Mouse (Mus musculus) olfactory bulb, adult 2 months (tissue): ENCODE data around the gene Fbln2. TPM values are rescaled to one million over a fixed set of nuclear protein-coding genes. Genes with fewer than 3 reads are reported as not detected.
A peak's percentile ranks its signal among the peaks of the same experiment; 100 is the strongest.

Experiments
- H3K27ac ChIP-seq: fragments of 200-500 bp; 2 replicates; pipeline ENCODE4 v1.5.1; 2012; ENCODE audit warnings: low read depth, low read length; ENCODE audit not compliant: insufficient read depth
- H3K4me1 ChIP-seq: fragments of 200-500 bp; 2 replicates; pipeline ENCODE4 v1.6.1; 2012; ENCODE audit warnings: low read length; ENCODE audit not compliant: control insufficient read depth, insufficient read depth
- H3K4me3 ChIP-seq: fragments of 200-500 bp; 2 replicates; pipeline ENCODE4 v1.5.1; 2012; ENCODE audit warnings: mild to moderate bottlenecking, low read depth, low read length, moderate library complexity; ENCODE audit not compliant: insufficient read depth
- CTCF ChIP-seq: fragments of 200-500 bp; IDR thresholded peaks from 2 replicates; pipeline ENCODE4 v1.5.1; 2012; ENCODE audit warnings: low read depth, mild to moderate bottlenecking, low read length, moderate library complexity; ENCODE audit not compliant: insufficient read depth
- POLR2A ChIP-seq: fragments of 200-500 bp; IDR thresholded peaks from 2 replicates; pipeline ENCODE4 v1.6.1; 2012; ENCODE audit warnings: mild to moderate bottlenecking, low read depth, low read length, moderate library complexity; ENCODE audit not compliant: insufficient read depth
- WGBS: fragments of 180-500 bp; shearing (Covaris S2); methylation state at CpG from one replicate; pipeline ENCODE4 v1.1.7; 2018; 5-methylcytosine and 5-hydroxymethylcytosine counted together
- polyA plus RNA-seq: library from polyadenylated mRNA; stranded (reverse); fragments of >200 nt; gene quantifications from 2 replicates; pipeline ENCODE4 v1.2.4, GENCODE M21; 2012; ENCODE audit warnings: low replicate concordance; ENCODE audit not compliant: missing spikeins, insufficient read depth, insufficient read length

Gene Fbln2
- polyA plus RNA-seq, 1 experiment = not detected

- no peak overlapping the region for H3K4me3 ChIP-seq
- no peak overlapping the region for H3K27ac ChIP-seq
- 71% methylated on average over 11 of the region's 11 CpGs for WGBS
- peaks cover 46% of the 10 kb centered on the region for H3K4me1 ChIP-seq
- TF ChIP-seq CTCF = no peak
- no peak for TF ChIP-seq POLR2A
These were observed 23.8 kb downstream of the Fbln2 start for GRCm38 (mm10) chr6:91236006-91236405.

- Histone ChIP-seq H3K27ac (no peak overlapping the region), H3K4me1 (peaks cover 46% of the 10 kb centered on the region), H3K4me3 (no peak overlapping the region)
- 83% methylated on average over 6 of the region's 6 CpGs for WGBS
- TF ChIP-seq CTCF = no peak
These were observed 24.2 kb downstream of the Fbln2 start for GRCm38 (mm10) chr6:91236429-91236828.

- H3K4me3 ChIP-seq = no peak overlapping the region
- WGBS = 76% methylated on average over 2 of the region's 2 CpGs
- peaks cover 43% of the 10 kb centered on the region for H3K4me1 ChIP-seq
- TF ChIP-seq CTCF = no peak
- no peak for TF ChIP-seq POLR2A
- no peak overlapping the region for H3K27ac ChIP-seq
These were observed 25.0 kb downstream of the Fbln2 start for GRCm38 (mm10) chr6:91237273-91237672.

- H3K27ac ChIP-seq = no peak overlapping the region
- no peak overlapping the region for H3K4me3 ChIP-seq
- peaks cover 39% of the 10 kb centered on the region for H3K4me1 ChIP-seq
- 51% methylated on average over 2 of the region's 2 CpGs for WGBS
- no peak for TF ChIP-seq POLR2A
- no peak for TF ChIP-seq CTCF
These were observed 28.3 kb downstream of the Fbln2 start for GRCm38 (mm10) chr6:91240537-91240936.

GRCm38 (mm10) chr6:91240964-91241363 is 28.7 kb downstream of the Fbln2 start:
- Histone ChIP-seq H3K4me1 (peaks cover 37% of the 10 kb centered on the region), H3K4me3 (no peak overlapping the region), H3K27ac (no peak overlapping the region)
- no peak for TF ChIP-seq CTCF

GRCm38 (mm10) chr6:91243395-91243794 is 31.1 kb downstream of the Fbln2 start:
- WGBS = 31% methylated on average over 6 of the region's 6 CpGs
- Histone ChIP-seq H3K4me3 (no peak overlapping the region), H3K4me1 (peaks cover 31% of the 10 kb centered on the region), H3K27ac (peak overlapping the region; percentile 65)
- TF ChIP-seq CTCF (no peak), POLR2A (no peak)

GRCm38 (mm10) chr6:91244331-91244730 is 32.1 kb downstream of the Fbln2 start:
- WGBS = 29% methylated on average over 8 of the region's 8 CpGs
- Histone ChIP-seq H3K4me3 (no peak overlapping the region), H3K4me1 (peaks cover 33% of the 10 kb centered on the region), H3K27ac (peak overlapping the region; percentile 56)
- TF ChIP-seq POLR2A (no peak), CTCF (no peak)

GRCm38 (mm10) chr6:91245331-91245730 is 33.1 kb downstream of the Fbln2 start:
- Histone ChIP-seq H3K4me1 (peaks cover 29% of the 10 kb centered on the region), H3K4me3 (no peak overlapping the region), H3K27ac (no peak overlapping the region)
- TF ChIP-seq CTCF (no peak), POLR2A (no peak)
- 49% methylated on average over 6 of the region's 6 CpGs for WGBS

GRCm38 (mm10) chr6:91247343-91247742 is 35.1 kb downstream of the Fbln2 start:
- 77% methylated on average over 1 of the region's 1 CpGs for WGBS

GRCm38 (mm10) chr6:91248627-91249026 is 36.4 kb downstream of the Fbln2 start:
- 66% methylated on average over 4 of the region's 4 CpGs for WGBS
- no peak for TF ChIP-seq CTCF
- TF ChIP-seq POLR2A = no peak
- peaks cover 20% of the 10 kb centered on the region for H3K4me1 ChIP-seq
- no peak overlapping the region for H3K27ac ChIP-seq
- no peak overlapping the region for H3K4me3 ChIP-seq

More at GRCm38 (mm10) chr6:91247343-91247742, 35.1 kb downstream of the Fbln2 start:
- no peak overlapping the region for H3K27ac ChIP-seq
- H3K4me1 ChIP-seq = peaks cover 25% of the 10 kb centered on the region
- no peak overlapping the region for H3K4me3 ChIP-seq
- no peak for TF ChIP-seq POLR2A
- no peak for TF ChIP-seq CTCF

GRCm38 (mm10) chr6:91249797-91250196 is 37.5 kb downstream of the Fbln2 start:
- TF ChIP-seq CTCF (no peak), POLR2A (no peak)
- 98% methylated on average over 1 of the region's 1 CpGs for WGBS

More at GRCm38 (mm10) chr6:91249797-91250196, 37.5 kb downstream of the Fbln2 start:
- Histone ChIP-seq H3K4me1 (peaks cover 14% of the 10 kb centered on the region), H3K4me3 (no peak overlapping the region), H3K27ac (no peak overlapping the region)
